Mouse (Mus musculus) left cerebral cortex, adult 8-10 months (tissue): Measurements from ENCODE around the gene Bloc1s3. TPM values are rescaled to one million over a fixed set of nuclear protein-coding genes. Genes with fewer than 3 reads are reported as not detected.

Source experiments
- DNase-seq, 2 experiments: peaks; one replicate each; pipeline ENCODE4 v3.0.0; 2022; ENCODE audit warnings: low spot score in 2 of 2
- total RNA-seq, 4 experiments: library from RNA; stranded (reverse); gene quantifications; 2 replicates each; pipeline ENCODE4 v1.2.4; 2022

Bloc1s3 gene
- total RNA-seq, result 1 to 10 TPM; 6.5 to 7.7 (median 7.1) TPM

DNA sequence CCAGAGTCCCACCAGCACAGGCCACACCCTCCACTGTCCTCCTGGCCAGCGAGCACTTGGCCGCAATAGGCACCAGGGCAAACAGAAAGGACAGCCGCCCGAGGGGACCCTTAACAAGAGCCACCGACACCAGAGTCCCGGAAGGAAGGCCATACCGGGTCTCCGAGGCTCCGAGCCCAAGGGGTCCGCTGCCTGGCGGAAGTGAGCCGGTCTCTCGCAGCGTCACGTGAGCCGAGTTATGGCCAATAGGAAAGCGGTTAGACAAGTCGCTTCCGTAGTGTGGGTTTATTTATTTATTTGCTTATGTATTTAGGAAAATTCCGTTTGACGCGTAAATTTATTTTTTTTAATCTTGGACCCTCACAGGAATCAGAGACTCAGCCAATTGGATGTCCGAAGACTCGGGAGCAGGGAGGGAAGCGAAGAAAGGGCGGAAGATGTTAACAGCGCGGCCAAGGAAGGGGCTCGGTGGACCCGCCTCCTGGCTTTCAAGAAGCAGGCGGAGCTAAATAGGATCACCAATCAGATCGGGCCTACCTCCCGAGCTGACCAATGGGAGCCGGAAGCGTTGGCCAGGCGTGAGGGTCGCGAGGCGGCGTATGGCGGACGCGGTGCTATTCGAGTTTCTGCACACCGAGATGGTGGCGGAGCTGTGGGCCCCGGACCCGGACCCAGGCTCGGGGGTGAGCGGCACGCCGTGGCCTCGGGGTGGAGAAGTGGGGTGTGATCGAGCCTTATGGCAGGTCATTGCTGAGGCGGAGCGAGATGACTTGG lies at the start of gene Bloc1s3, which contains the start of gene Trappc6a:
Bloc1s3 (minus strand) TSS at position 218 of the 774 bp plus-strand sequence.
Trappc6a (plus strand) TSS at position 246 of the 774 bp plus-strand sequence.
- DNase-seq, result peak; percentile 91 to 92

DNA sequence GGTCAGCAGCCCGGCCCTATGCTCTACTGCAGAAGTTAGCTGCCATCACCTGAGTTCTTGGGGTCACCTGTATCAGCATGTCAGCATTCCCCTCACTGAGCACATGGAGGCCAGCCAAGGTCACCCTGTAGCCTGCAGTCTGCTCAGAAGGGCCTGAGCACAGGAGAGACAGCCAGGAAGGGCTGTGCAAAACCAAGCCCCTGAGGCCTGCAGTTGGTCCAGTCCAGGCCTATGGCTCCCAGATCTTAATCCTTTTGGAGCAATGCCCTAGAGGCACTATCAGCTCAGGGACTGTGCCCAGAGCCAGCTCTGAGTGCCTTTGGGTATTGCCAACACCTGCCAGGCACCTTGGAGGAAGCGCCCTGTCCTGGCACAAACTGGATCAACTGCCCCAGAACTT lies 48.9 kb upstream of the Bloc1s3 start:
- DNase-seq, result no peak

DNA sequence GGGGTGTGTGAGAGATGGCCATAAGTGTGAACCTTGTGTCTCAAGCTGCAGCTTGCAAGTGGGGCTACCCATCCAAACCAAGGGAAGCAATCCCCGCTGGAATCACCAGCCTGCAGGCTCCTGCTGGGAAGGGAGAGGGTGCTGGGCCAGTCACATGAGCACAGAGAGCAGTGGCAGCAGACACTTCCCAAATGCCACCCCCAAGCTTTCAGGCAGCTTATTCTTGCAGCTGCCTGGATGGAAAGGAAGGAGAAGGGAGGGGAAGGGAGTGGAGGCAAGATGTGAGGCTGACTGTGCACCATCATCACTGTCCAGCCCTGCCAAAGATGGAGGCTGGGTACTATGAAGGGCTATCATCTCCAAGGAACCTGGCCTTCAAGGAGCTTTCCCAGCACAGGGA lies 46.0 kb upstream of the Bloc1s3 start:
- DNase-seq, result peak; percentile 45 to 72

DNA sequence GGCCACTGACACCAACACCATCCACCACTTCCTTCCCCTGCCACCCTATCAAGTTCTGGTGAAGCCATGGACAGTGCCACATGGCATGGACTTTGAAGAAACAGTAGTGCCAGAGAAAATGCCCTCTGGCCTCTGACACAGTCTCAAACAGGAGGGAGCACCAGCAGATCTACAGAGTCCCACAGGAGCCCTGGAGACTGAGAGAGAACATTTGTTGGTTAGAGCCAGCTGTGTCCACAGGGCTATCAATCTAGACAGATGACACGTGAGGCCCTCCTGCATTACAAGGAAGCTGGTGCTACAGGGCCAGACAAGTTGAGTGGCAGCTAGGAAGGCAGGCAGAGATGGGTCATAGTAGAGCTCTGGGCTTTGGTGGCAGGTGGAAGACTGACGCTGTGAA lies 44.3 kb upstream of the Bloc1s3 start:
- DNase-seq, result no peak

DNA sequence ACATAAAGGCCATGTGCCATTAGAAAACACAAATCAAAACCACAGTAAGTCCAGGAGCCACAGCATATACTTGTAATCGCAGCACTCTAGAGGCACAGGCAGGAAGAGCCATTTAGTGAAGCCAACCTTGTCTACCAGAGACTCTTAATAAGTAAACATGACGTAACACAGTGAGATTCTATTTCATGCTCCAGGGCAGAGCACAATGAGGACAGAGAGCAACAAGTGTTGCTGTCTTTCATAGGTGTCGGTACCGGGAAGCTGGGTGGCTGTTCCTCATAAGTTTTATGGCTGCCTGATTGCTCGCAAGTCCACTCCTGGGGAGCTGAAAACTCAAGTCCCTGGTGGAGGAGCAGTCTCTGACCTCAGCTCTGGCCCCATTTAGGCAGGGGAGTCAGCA lies 43.5 kb upstream of the Bloc1s3 start:
- no peak for DNase-seq

DNA sequence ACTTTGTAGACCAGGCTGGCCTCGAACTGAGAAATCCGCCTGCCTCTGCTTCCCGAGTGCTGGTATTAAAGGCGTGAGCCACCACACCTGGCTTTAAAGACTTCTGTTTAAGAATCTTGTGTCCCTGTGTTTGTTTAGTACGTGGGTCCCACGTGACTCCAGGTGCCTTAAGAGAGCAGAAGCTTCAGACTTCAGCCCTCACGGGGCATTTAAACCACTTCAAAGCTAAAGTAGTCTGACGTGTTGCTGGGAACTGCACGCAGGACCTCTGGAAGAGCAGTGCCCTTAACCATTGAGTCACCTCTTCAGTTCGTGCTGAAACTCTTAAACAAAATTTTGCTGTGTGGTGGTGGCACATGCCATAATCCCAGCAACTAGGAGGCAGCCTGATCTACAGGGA lies 41.2 kb upstream of the Bloc1s3 start:
- DNase-seq, result no peak

DNA sequence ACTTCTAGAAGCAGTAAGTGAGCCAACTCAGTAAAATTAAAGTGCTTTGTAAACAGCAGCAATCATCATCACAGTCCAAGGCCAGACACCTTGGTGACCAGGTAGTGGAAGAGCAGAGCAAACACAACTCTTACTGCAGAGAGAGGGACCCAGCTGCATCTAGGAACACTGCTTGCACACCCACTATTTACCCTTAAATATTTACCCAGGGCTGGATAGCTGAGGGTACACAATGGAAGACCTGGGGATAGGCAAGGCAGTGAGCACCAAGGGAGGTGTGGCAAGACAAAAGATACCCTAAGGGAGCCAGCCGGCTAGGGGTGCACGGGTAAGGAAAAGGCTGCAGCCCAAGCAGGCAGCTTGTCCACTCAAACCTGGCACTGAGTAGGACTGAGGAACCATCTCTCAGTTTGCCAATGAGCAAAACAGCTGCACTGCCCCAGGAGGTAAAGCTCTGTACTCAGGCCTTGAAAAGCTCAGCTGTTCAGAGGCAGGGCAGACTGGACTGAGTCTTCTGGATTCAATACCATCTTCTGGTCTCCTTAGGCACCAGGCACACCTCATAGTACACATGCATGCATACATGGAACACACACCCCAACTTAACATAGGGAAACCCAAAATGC lies 39.3 kb upstream of the Bloc1s3 start:
- DNase-seq, result no peak

DNA sequence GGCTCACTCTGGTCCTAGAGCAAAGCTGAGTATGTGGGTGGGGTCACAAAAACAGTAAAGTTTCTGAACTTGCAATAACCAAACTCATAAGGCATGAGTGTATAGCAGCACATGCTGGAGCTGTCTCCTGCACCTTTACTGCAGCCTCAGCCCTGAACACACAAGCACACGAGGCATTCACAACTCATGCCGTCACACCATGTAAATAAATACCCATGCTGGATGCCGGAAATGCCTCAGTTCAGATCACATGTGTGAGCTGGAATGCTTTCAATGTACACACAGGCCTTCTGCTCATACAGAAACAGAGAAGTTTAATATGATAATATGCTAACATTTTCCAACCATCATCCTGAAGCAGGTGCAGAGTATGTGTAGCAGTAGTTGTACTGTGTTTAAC lies 37.8 kb upstream of the Bloc1s3 start:
- DNase-seq, result no peak

DNA sequence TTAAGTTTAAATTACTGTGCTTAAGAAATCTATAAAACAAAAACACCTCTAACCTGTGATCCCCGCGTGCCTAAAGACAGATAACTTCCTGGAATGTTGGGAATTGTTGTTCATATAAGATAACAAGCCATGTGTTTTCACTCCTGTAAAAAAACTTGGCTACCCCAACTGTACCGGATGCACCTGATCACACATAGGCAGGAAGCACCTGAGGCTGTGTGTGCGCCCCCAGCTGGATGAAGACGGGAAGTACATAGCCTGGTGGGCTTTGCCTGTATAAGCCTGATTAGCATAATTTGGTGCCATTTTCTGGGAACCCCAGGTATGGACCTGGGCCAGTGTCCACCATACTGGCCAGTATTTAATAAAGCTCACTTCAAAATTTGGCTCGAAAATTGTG lies 35.4 kb upstream of the Bloc1s3 start:
- no peak for DNase-seq

DNA sequence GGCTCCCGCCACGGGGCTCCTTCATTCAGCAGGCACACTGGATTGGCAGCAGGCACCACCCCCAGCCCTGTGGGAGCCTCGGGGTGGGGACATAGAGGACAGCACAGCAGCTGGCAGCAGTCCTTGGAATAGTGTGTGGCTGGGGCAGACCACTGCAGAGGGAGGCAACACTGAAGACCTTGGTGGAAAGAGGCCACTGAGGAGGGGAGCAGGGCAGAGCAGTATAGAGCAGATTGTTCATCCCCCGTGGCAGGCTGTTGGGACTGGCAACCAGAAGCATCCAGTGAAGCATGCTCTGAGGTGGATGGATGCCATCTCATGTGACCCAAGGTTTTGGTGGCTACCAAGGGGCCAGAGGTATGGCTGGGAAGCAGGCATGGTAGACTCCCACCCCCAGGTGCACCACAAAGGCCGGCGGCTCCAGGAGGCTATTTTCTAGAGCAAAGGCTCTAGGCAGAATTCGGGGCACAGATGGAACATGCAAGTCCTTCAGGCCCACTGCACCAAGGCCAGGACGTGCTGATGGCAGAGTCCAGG lies 34.1 kb upstream of the Bloc1s3 start:
- DNase-seq, result no peak

DNA sequence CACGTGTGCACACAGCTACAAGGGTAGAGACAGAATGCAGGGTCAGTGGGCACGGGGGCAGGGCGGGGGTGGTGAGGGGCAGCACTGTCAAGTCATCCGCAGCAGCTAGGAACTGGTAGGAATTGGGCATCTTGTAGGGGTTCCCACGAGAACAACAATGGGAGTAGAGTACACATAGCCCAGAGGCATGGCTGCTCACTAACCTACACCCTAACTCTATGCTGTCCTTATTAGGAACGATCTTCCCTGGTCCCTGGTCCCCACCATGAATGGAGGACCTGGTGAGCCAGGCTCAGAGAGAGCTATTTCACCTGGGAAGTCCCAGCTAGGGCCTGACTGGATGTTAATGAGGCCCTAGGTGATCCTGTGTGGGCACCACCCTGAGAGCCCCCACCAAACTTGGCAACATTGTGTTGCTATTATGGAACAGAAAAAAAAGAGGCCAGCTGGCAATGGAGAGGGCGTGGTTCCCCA lies 33.6 kb upstream of the Bloc1s3 start:
- DNase-seq, result no peak

DNA sequence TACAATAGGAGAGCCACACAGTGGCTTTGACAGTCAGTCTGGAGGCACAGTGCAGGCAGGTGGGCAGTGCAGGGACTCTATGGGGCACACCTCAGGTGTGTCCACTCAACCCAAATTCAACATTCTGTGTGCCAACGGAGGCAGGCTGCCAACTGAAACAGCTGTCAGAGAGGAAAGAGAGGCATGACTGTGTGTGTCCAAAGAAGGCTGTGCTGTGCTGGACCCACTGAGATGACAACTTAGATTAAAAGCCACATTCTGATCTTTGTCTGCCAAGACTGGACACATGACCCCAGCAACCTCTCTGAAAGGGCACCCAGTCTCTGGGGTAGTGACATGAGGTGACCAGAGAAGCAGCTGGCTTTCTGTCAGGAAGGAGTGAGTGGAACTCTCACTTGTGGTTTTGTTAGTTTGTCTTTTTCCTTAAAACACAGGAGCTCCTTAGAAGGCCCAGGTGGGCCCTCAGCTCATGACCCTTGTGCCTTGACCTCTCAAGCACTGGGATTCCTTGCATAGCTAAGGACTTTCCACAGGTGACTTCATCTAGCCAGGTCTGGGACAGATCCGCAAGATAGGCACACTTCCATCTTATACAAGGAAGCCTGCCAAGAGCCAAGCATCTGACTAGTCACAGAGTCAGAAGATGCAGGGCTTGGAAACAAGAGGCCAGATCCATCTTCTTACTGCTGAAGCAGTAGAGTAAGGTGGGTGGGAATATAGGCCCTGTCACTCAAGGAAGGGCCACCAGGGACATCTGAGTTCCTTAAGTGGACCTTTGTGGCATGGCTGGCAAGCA lies 32.8 kb upstream of the Bloc1s3 start:
- DNase-seq, result no peak

DNA sequence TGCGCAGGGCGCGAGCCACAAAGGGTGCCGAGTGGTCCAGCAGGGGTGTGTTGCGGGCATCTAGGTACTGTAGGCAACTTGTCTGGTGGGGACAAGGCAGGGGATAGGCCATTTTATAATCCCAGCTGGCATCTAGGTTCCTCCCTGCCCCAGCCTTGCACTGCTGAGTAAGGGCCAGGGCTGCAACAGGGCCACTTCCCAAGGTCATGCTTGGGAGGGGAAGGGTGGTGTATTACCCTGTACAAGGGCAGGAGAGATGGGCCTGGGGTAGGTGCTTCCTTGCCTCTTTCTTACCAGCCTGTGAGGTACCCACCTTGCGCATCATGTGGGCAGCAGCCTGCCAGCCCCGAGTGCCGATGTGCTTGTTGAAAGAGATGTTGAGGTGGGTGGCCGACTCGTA lies 26.5 kb upstream of the Bloc1s3 start:
- DNase-seq, result no peak

DNA sequence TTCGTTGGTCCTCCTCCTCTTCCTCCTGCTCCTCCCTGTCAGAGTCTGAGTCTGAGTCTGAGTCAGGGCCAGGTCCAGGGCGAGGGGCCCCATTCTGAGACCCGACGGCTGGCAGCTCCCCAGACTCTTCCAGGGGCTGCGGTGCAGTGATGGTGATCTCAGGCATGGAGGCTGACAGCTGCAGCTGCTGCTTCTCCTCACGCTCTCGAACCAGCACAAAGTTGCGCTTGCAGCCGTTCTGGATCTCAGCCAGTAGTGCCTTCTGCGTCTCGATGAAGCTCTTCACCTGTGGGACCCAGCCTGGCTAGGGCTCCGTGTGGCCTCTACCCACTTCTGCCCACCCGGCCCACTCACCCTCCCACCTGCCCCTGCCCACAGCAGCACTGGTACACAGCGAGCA lies 24.1 kb upstream of the Bloc1s3 start:
- DNase-seq, result no peak

DNA sequence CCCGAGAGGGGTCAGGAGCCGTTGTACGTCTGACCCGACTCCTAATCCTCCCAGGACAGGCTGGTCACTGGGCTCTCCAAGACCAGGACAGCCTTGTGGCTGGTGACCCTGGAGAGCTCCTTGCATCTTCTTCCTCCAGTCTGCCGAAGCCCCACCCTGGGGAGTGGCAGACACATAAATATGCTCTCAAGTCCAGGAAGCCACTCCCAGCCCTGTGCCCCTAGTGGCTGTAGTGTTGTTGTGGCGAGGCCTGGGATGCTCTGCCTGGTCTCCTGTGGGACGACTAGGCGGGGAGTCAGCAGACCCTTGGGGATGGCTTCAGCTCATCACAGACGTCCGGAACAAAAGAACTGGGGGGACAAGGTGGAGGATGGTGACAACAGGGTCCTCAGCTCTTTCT lies 22.9 kb upstream of the Bloc1s3 start:
- DNase-seq, result no peak

DNA sequence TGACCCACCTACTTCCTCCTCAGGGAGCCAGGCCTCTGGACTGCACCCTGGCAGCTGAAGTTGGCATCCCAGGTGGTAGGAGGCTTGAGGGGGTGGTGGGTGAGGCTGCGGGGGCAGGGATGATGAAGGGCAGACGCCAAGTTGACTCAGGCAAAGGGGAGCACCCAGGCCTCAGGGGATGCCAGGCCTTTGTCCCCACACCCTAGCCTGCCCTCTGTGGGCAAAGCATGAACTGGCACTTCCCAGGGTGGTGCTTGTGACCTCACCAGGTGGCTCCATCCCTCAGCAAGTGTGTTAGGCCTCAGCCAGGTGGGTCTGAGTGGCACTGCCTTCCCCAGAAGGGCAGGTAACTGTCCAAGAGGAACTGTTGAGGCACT lies 16.9 kb upstream of the Bloc1s3 start:
- no peak for DNase-seq

DNA sequence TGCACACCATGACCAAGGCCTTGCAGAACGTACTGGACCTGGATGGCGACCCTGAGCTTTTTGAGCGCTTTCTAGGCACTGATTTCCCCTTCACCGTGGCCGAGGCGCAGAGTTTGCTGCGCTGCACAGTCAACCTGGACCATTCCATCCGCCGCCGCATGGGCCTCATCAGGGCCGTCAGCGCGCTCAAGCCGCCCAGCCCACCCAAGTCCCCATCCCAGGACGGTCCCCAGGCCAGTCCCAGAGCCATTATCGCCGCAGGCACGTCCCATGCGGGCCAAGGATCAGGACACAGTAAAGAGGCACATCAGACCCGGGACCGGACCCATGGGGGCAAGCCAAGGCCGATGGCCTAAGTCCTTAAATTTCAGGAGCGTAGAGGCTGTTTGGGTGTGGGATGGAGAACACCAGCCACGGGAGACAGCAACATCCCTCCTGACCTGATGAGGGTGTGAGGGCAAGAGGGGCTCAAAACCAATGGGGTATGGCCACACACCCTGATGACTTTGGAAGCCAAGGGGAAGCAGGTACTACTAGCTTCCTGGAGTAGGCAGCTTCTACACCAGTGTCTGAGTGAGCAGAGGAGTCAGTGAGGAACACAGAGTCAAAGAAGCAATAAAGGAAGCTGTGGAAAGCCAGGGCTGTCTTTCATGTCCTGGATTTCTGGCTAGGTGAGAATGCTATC lies 16.4 kb upstream of the Bloc1s3 start:
- no peak for DNase-seq

DNA sequence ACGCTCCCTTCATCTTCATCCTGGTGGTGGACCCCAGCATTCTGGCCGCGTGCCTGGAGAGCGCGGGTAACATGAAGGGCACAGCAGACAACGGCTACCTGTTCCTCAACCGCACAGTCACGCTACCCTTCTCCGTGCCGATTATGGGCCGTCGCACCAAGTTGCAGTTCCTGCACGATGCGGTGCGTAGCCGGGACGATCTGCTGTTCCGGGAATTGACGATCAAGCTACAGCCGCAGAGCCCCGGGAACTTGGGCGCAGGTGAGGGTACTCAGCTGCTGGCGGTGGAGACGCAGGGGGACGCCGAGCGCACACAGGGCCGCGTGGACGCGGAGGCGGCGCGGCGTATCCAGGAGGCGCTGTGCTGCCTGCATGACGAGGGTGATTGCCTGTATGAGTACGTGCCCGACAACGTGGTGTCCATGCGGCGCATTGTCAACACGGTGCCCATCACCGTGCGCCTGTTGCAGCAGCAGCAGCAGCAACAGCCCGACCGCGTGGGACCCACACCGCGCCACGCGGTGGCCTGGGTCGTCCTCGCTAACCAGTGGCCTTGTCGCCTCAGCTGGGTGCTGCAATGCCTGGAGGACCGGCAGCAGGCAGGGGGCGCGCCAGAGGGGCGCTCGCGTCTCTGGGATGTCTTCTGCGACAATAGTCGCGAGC lies 15.7 kb upstream of the Bloc1s3 start:
- DNase-seq, result peak in 1 of 2 experiments; percentile 46

DNA sequence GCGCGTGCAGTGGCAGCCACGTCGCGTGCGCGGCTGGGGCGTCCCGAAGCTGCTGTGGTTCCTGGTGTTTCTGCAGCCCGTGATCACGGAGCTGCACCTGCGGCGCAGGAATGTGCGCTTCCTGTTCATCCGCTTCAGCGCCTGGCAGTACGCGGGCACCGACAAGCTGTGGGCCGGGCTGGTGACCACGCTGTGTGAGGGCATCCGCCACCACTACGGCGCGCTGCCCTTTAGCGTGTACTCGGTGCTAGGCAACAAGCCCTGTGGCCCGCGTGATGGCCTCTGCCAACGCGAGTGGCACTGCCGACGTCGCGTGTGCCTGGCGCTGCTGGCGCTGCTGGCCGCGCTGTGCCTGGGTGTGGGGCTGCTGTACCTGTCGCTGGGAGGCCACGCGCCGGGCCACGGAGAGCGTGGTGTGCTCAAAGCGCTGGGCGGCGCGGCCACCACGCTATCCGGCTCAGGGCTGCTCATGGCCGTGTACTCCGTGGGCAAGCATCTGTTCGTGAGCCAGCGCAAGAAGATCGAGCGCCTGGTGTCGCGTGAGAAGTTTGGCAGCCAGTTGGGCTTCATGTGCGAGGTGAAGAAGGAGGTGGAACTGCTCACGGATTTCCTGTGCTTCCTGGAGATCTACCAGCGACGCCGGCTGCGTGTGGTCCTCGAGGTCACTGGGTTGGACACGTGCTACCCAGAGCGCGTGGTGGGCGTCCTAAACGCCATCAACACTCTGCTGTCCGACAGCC lies 15.0 kb upstream of the Bloc1s3 start:
- DNase-seq, result peak in 1 of 2 experiments; percentile 16

DNA sequence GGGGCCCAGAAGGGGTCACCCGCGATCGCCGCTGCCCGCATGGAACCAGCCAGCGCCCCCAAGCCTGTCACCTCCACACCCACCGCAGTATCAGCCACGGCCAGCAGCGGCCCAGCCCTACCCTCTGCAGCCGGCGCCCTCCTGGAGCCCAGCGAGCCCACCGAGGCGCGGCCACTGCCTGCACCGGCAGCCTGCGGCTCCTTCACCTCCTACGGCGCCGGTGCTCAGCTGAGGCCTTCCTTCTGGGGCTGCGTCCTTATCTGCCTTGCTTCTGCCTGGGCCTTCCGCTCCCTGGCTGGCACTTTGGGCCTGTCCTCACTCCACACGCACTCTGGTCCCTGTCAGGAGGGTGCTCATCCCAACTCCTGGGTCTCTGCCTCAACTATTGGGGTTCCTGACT lies 11.9 kb upstream of the Bloc1s3 start:
- no peak for DNase-seq
